In genomic region chr1:97768906-97769293, GRCm38 (mm10) we compare ENCODE assay signal across 8 mouse cellular contexts. TPM values are rescaled to one million over a fixed set of nuclear protein-coding genes. Genes with fewer than 3 reads are reported as not detected.
DNase-seq lines count a peak whose midpoint lies in the region; ATAC-seq and TF ChIP-seq lines count a peak whose summit lies in the region.

No protein-coding gene starts in this region.

- no peak for TF ChIP-seq POLR2A in bone marrow, adult 2 months (IDR thresholded peaks at IDR 0.05; ENCODE audit: borderline replicate concordance, control insufficient read depth, low read depth, low read length)

- no peak for TF ChIP-seq CTCF in bone marrow, adult 2 months (IDR thresholded peaks at IDR 0.05; ENCODE audit: control insufficient read depth, insufficient read depth, low read length)

- ATAC-seq in kidney, embryonic 14.5 days (ENCODE audit: low FRiP score, low TSS enrichment): peak; percentile 0; the same call in 1 of the 2 replicates
- ATAC-seq in hindbrain, embryonic 16.5 days: no peak
- ATAC-seq in midbrain, embryonic 13.5 days: no peak
- ATAC-seq in cerebellum, adult (ENCODE audit: insufficient number of reproducible peaks, low FRiP score, low TSS enrichment): no peak

- peak overlapping the region; percentile 81 for H3K9ac ChIP-seq in kidney, embryonic 14.5 days (ENCODE audit: low read depth, low read length)
- H3K9ac ChIP-seq in hindbrain, embryonic 16.5 days (ENCODE audit: low read depth, low read length): peak overlapping the region; percentile 86
- peak overlapping the region; percentile 91 for H3K9ac ChIP-seq in midbrain, embryonic 13.5 days (replicated peaks)

- no peak for DNase-seq in kidney, postnatal 10 days
- DNase-seq in cerebellum, adult 18-20 months: no peak
- DNase-seq in cerebellum, postnatal 10 days: no peak

- peak overlapping the region; percentile 94 for H3K4me3 ChIP-seq in kidney, embryonic 14.5 days (ENCODE audit: low read length)
- peak overlapping the region; percentile 97 for H3K4me3 ChIP-seq in bone marrow, adult 2 months (replicated peaks; ENCODE audit: control insufficient read depth, low read depth, low read length)
- H3K4me3 ChIP-seq in hindbrain, embryonic 16.5 days (ENCODE audit: low read length): peak overlapping the region; percentile 70
- H3K4me3 ChIP-seq in midbrain, embryonic 13.5 days (replicated peaks): peak overlapping the region; percentile 94

- H3K36me3 ChIP-seq in kidney, embryonic 14.5 days (ENCODE audit: control insufficient read depth, insufficient read depth, low read length): no peaks in the 10 kb centered on the region
- H3K36me3 ChIP-seq in hindbrain, embryonic 16.5 days (ENCODE audit: control insufficient read depth, insufficient read depth, low read length): no peaks in the 10 kb centered on the region
- no peaks in the 10 kb centered on the region for H3K36me3 ChIP-seq in midbrain, embryonic 13.5 days

- 0 out of 2 replicates have a peak, but pooled peaks cover 6% of the 10 kb centered on the region for H3K4me1 ChIP-seq in kidney, embryonic 14.5 days (ENCODE audit: control insufficient read depth, insufficient read depth, low read length)
- H3K4me1 ChIP-seq in bone marrow, adult 2 months (ENCODE audit: control insufficient read depth, insufficient read depth, low read length): no peaks in the 10 kb centered on the region; the same call in 1 of the 2 replicates
- H3K4me1 ChIP-seq in hindbrain, embryonic 16.5 days (ENCODE audit: control insufficient read depth, insufficient read depth, low read depth, low read length): peaks cover 18% of the 10 kb centered on the region
- H3K4me1 ChIP-seq in midbrain, embryonic 13.5 days (replicated peaks): peaks cover 30% of the 10 kb centered on the region

- no peak overlapping the region for H3K27ac ChIP-seq in kidney, embryonic 14.5 days (ENCODE audit: low read depth, low read length)
- peak overlapping the region; percentile 74 for H3K27ac ChIP-seq in bone marrow, adult 2 months (ENCODE audit: control insufficient read depth, insufficient read depth, low read depth, low read length, poor library complexity)
- peak overlapping the region; percentile 84 for H3K27ac ChIP-seq in hindbrain, embryonic 16.5 days (ENCODE audit: low read depth, low read length)
- H3K27ac ChIP-seq in midbrain, embryonic 13.5 days: peak overlapping the region; percentile 90; the same call in 1 of the 2 replicates

- no peaks in the 10 kb centered on the region for H3K9me3 ChIP-seq in kidney, embryonic 14.5 days (ENCODE audit: control insufficient read depth, low read length)
- H3K9me3 ChIP-seq in hindbrain, embryonic 16.5 days (ENCODE audit: control insufficient read depth, low read length): no peaks in the 10 kb centered on the region
- H3K9me3 ChIP-seq in midbrain, embryonic 13.5 days: no peaks in the 10 kb centered on the region

- H3K4me2 ChIP-seq in kidney, embryonic 14.5 days (replicated peaks; ENCODE audit: low read depth, low read length): peak overlapping the region; percentile 54
- H3K4me2 ChIP-seq in hindbrain, embryonic 16.5 days (ENCODE audit: low read length): peak overlapping the region; percentile 62
- peak overlapping the region; percentile 69 for H3K4me2 ChIP-seq in midbrain, embryonic 13.5 days (replicated peaks)

- WGBS in kidney, embryonic 14.5 days: 11% methylated on average over 7 of the region's 7 CpGs
- under 1% methylated on average over 7 of the region's 7 CpGs for WGBS in bone marrow, adult 2 months
- 13% methylated on average over 7 of the region's 7 CpGs for WGBS in hindbrain, embryonic 16.5 days
- 17% methylated on average over 7 of the region's 7 CpGs for WGBS in midbrain, embryonic 13.5 days

- no peaks in the 10 kb centered on the region for H3K27me3 ChIP-seq in kidney, embryonic 14.5 days (ENCODE audit: control insufficient read depth, insufficient read depth, low read length)
- no peaks in the 10 kb centered on the region for H3K27me3 ChIP-seq in hindbrain, embryonic 16.5 days (replicated peaks; ENCODE audit: control insufficient read depth, insufficient read depth, low read length)
- H3K27me3 ChIP-seq in midbrain, embryonic 13.5 days: no peaks in the 10 kb centered on the region

RNA-seq across cellular contexts. Expression of gene Gin1, which starts 1.1 kb away (rescaled TPM):
- polyA plus RNA-seq in kidney, embryonic 14.5 days (2014; fragmentation: Nextera tagmentation; extraction: Ambion mirVana): 20.3 and 22.6 TPM in 2 replicates
- 5.3 and 17.8 TPM in 2 replicates for polyA plus RNA-seq in bone marrow, adult 2 months (2011; ENCODE audit: insufficient read depth, insufficient read length, low replicate concordance, missing spikeins)
- polyA plus RNA-seq in hindbrain, embryonic 16.5 days (2015; fragmentation: Nextera tagmentation; extraction: Ambion mirVana): 14.0 TPM in 2 replicates
- polyA plus RNA-seq in midbrain, embryonic 13.5 days (2015; fragmentation: Nextera tagmentation; extraction: Ambion mirVana): 19.0 and 20.1 TPM in 2 replicates

RNA-seq across cellular contexts. Expression of gene Ppip5k2, which starts 1.3 kb away (rescaled TPM):
- 28.4 and 48.5 TPM in 2 replicates for polyA plus RNA-seq in kidney, embryonic 14.5 days (2014; fragmentation: Nextera tagmentation; extraction: Ambion mirVana)
- 5.9 and 10.9 TPM in 2 replicates for polyA plus RNA-seq in bone marrow, adult 2 months (2011; ENCODE audit: insufficient read depth, insufficient read length, low replicate concordance, missing spikeins)
- 45.5 and 50.6 TPM in 2 replicates for polyA plus RNA-seq in hindbrain, embryonic 16.5 days (2015; fragmentation: Nextera tagmentation; extraction: Ambion mirVana)
- polyA plus RNA-seq in midbrain, embryonic 13.5 days (2015; fragmentation: Nextera tagmentation; extraction: Ambion mirVana): 63.7 and 65.8 TPM in 2 replicates
